Mouse (Mus musculus) liver, embryonic 14.5 days (tissue): Measurements from ENCODE around the gene Sars2.

Source experiments
- CTCF ChIP-seq: IDR thresholded peaks from 2 replicates; pipeline ENCODE4 v1.5.1; 2016; ENCODE audit warnings: antibody characterized with exemption, low read depth, control low read depth
- EP300 ChIP-seq: IDR thresholded peaks from 2 replicates; pipeline ENCODE4 v1.6.1; 2016; ENCODE audit warnings: antibody characterized with exemption, low read depth

- TF ChIP-seq CTCF, result peak; percentile 21; the same call in 1 of the 2 replicates
- no peak for TF ChIP-seq EP300
Measured at GRCm38 (mm10) chr7:28740949-28741348, 843 bp upstream of the Sars2 start.
